Mouse (Mus musculus): ENCODE data around the gene Cep83. TPM values are rescaled to one million over a fixed set of nuclear protein-coding genes. Genes with fewer than 3 reads are reported as not detected.

Gene Cep83
- total and polyA plus RNA-seq, 2 experiments from 2014 or later, result 15.4 to 17.5 TPM

DNA sequence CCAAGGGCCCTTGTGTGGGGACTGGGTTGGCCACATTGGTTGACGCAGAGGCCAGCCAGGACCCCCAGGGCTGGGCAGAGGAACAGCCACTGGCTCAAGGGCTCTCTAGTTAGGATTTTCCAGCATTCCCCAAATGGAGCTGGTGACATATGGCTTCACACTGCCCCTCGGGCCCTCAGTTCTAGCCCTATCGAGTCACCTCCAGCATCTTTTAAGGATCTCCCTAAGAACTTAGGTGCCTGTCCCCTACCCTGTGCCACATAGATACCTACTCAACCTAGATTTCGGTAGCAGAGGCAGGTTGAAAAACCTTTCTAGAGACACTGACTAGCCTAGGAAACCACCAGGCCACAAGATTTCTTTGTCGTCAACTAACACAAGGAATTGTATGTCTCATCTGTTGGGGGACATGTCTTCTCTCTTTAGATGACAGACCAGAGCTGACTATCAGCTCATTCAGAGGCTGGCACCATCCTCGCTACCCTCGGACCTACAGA, 140.3 kb downstream of the Cep83 start:
- Histone ChIP-seq H3K4me2 (ENCODE audit: low read depth, low read length) (peak overlapping the region; percentile 10; the same call in 1 of the 2 replicates), H3K9me3 (ENCODE audit: low read length) (no peaks in the 10 kb centered on the region), H3K27me3 (ENCODE audit: insufficient read depth, low read length) (no peaks in the 10 kb centered on the region), H3K27ac (no peak overlapping the region), H3K4me3 (ENCODE audit: low read length) (no peak overlapping the region), H3K9ac (replicated peaks; ENCODE audit: low read length) (no peak overlapping the region), H3K36me3 (ENCODE audit: insufficient read depth, low read length) (0 out of 2 replicates have a peak, but pooled peaks cover 9% of the 10 kb centered on the region), H3K4me1 (ENCODE audit: insufficient read depth, low read length) (peaks cover 16% of the 10 kb centered on the region)
- ATAC-seq (no peak), DNase-seq (ENCODE audit: low spot score) (no peak)
- WGBS, result 88% methylated on average over 7 of the region's 7 CpGs
- no peak for TF ChIP-seq CTCF (IDR thresholded peaks at IDR 0.05; ENCODE audit: low read depth)

GRCm38 (mm10) chr10:94829407-94829806, 141.0 kb downstream of the Cep83 start:
- TF ChIP-seq CTCF (IDR thresholded peaks at IDR 0.05; ENCODE audit: low read depth), result no peak
- 0 out of 2 replicates have a peak, but pooled peaks cover 9% of the 10 kb centered on the region for H3K36me3 ChIP-seq (ENCODE audit: insufficient read depth, low read length)
- ATAC-seq (peak; percentile 94), DNase-seq (ENCODE audit: low spot score) (peak; percentile 92)
- peak overlapping the region; percentile 10; the same call in 1 of the 2 replicates for H3K4me2 ChIP-seq (ENCODE audit: low read depth, low read length)
- H3K4me3 ChIP-seq (ENCODE audit: low read length), result no peak overlapping the region
- H3K9ac ChIP-seq (replicated peaks; ENCODE audit: low read length), result 0 out of 2 replicates have a peak overlapping the region, but pooled peaks have one; percentile 4
- H3K27ac ChIP-seq, result peak overlapping the region; percentile 81
- no peaks in the 10 kb centered on the region for H3K27me3 ChIP-seq (ENCODE audit: insufficient read depth, low read length)
- no peaks in the 10 kb centered on the region for H3K9me3 ChIP-seq (ENCODE audit: low read length)
- WGBS, result 20% methylated on average over 6 of the region's 6 CpGs
- H3K4me1 ChIP-seq (ENCODE audit: insufficient read depth, low read length), result peaks cover 13% of the 10 kb centered on the region

GRCm38 (mm10) chr10:94835874-94836273, 147.4 kb downstream of the Cep83 start:
- WGBS, result 82% methylated on average over 9 of the region's 9 CpGs
- H3K9me3 ChIP-seq (ENCODE audit: low read length), result no peaks in the 10 kb centered on the region
- DNase-seq (ENCODE audit: low spot score) (no peak), ATAC-seq (no peak)
- H3K4me1 ChIP-seq (ENCODE audit: insufficient read depth, low read length), result no peaks in the 10 kb centered on the region
- H3K36me3 ChIP-seq (ENCODE audit: insufficient read depth, low read length), result peaks cover 12% of the 10 kb centered on the region; the same call in 1 of the 2 replicates
- no peak overlapping the region for H3K9ac ChIP-seq (replicated peaks; ENCODE audit: low read length)
- no peak overlapping the region for H3K4me3 ChIP-seq (ENCODE audit: low read length)
- H3K27ac ChIP-seq, result no peak overlapping the region
- TF ChIP-seq CTCF (IDR thresholded peaks at IDR 0.05; ENCODE audit: low read depth), result no peak
- H3K4me2 ChIP-seq (ENCODE audit: low read depth, low read length), result no peak overlapping the region
- H3K27me3 ChIP-seq (ENCODE audit: insufficient read depth, low read length), result no peaks in the 10 kb centered on the region

Measured in hindbrain, postnatal 0 days (tissue).